Mouse (Mus musculus): ENCODE data around the gene Mbnl2. TPM values are rescaled to one million over a fixed set of nuclear protein-coding genes. Genes with fewer than 3 reads are reported as not detected.

Mbnl2 gene
- polyA plus RNA-seq, 1 experiment from 2014 or later: 110 TPM

DNA sequence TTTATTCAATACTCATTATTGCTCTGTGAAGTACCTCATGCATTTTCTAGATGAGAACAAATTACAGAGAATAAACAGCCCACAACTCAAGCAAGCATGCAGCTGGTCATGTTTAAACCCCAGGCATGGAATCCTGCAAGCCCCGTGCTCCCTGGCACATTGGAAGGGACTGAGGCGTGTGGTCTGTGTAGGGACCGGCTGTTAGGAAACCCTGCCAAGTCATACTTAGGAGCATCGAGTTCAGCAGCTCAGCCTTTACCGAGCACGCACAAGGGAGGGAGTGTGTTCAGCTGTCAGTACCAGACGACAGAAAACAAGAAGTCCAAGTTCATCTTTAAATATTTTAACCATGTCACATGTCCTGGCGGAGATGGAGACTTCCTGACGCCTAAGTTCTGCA is 141.4 kb downstream of the Mbnl2 start:
- TF ChIP-seq CTCF (IDR thresholded peaks at IDR 0.05; ENCODE audit: low read depth): no peak
- Histone ChIP-seq H3K4me1 (ENCODE audit: insufficient read depth) (peaks cover 4% of the 10 kb centered on the region; the same call in 1 of the 2 replicates), H3K36me3 (ENCODE audit: insufficient read depth) (peaks cover 48% of the 10 kb centered on the region), H3K4me2 (no peak overlapping the region), H3K9me3 (ENCODE audit: low read depth, low read length) (no peaks in the 10 kb centered on the region), H3K9ac (no peak overlapping the region), H3K27me3 (ENCODE audit: insufficient read depth, low read length) (no peaks in the 10 kb centered on the region), H3K27ac (ENCODE audit: low read depth) (no peak overlapping the region), H3K4me3 (ENCODE audit: low read depth, low read length) (no peak overlapping the region)
- peak; percentile 79 for DNase-seq
- ATAC-seq (ENCODE audit: insufficient read depth): peak; percentile 88
- 49% methylated on average over 9 of the region's 9 CpGs for WGBS

DNA sequence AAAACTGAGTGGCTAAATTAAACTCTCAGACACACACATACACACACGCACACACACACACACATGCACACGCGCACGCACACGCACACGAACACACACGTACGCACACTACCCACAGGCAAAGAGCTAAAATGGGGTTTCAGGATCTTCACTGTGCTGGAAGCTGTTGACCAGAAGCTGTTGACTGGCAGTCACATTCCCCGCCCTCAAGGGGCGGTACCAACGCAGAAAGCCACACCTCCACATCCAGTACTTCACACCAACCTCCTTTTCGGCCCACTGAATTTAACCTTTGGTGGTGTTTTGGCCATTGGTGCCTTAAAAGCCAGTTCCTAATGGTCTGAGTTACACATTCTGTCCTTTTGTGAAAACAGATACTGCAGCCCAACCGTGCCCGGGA is 143.5 kb downstream of the Mbnl2 start:
- Histone ChIP-seq H3K9me3 (ENCODE audit: low read depth, low read length) (no peaks in the 10 kb centered on the region), H3K36me3 (ENCODE audit: insufficient read depth) (peaks cover 56% of the 10 kb centered on the region), H3K4me3 (ENCODE audit: low read depth, low read length) (no peak overlapping the region), H3K4me2 (no peak overlapping the region), H3K27me3 (ENCODE audit: insufficient read depth, low read length) (no peaks in the 10 kb centered on the region), H3K9ac (no peak overlapping the region), H3K4me1 (ENCODE audit: insufficient read depth) (peaks cover 4% of the 10 kb centered on the region; the same call in 1 of the 2 replicates), H3K27ac (ENCODE audit: low read depth) (no peak overlapping the region)
- TF ChIP-seq CTCF (IDR thresholded peaks at IDR 0.05; ENCODE audit: low read depth): no peak
- peak; percentile 45 for DNase-seq
- WGBS: 74% methylated on average over 14 of the region's 14 CpGs
- peak; percentile 38; the same call in 1 of the 2 replicates for ATAC-seq (ENCODE audit: insufficient read depth)

DNA sequence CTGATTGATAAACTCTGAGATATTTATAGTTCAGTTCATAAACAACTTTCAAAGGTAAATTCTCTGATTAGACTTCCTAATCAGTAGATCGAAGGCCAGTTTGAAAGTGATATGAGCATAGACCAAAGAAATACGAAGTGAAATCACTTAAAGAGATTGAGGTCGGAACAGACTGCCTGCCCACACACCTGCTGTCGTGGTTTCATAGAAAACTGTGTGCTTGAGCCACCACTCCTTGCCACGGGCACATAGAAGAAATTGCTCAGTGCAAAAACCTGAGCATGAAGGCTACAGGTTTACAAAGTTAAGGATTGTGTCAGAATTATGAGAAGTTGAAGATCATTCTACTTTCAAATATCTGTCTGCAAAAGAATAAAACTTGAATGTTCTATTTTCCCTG is 153.0 kb downstream of the Mbnl2 start:
- Histone ChIP-seq H3K36me3 (ENCODE audit: insufficient read depth) (peaks cover 48% of the 10 kb centered on the region), H3K27me3 (ENCODE audit: insufficient read depth, low read length) (no peaks in the 10 kb centered on the region), H3K9me3 (ENCODE audit: low read depth, low read length) (no peaks in the 10 kb centered on the region; the same call in 1 of the 2 replicates), H3K4me1 (ENCODE audit: insufficient read depth) (no peaks in the 10 kb centered on the region), H3K27ac (ENCODE audit: low read depth) (no peak overlapping the region), H3K4me2 (no peak overlapping the region), H3K9ac (no peak overlapping the region), H3K4me3 (ENCODE audit: low read depth, low read length) (no peak overlapping the region)
- DNase-seq (no peak), ATAC-seq (ENCODE audit: insufficient read depth) (no peak)
- no peak for TF ChIP-seq CTCF (IDR thresholded peaks at IDR 0.05; ENCODE audit: low read depth)
- 83% methylated on average over 5 of the region's 5 CpGs for WGBS

DNA sequence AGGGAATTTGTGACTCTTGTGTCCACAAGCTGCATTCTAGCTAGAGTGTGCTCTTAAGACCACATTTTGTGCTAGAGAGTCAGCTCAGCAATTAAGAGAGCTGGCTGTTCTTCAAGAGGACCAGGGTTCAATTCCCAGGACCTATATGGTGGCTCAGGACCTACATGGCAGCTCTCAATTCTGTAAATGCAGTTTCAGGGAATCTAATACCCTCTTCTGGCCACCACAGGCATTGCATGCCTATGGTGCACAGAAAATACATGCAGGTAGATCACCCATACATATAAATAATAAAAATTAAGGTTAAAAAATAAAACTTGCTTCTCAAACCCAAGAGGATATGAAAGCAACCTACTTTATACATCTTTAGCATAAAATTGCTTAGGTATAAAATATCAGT is 157.3 kb downstream of the Mbnl2 start:
- peak; percentile 53 for TF ChIP-seq CTCF (IDR thresholded peaks at IDR 0.05; ENCODE audit: low read depth)
- no peak overlapping the region for H3K4me2 ChIP-seq
- no peak overlapping the region for H3K27ac ChIP-seq (ENCODE audit: low read depth)
- DNase-seq (peak; percentile 34), ATAC-seq (ENCODE audit: insufficient read depth) (no peak)
- H3K4me1 ChIP-seq (ENCODE audit: insufficient read depth): no peaks in the 10 kb centered on the region
- no peaks in the 10 kb centered on the region for H3K27me3 ChIP-seq (ENCODE audit: insufficient read depth, low read length)
- no peaks in the 10 kb centered on the region for H3K9me3 ChIP-seq (ENCODE audit: low read depth, low read length)
- H3K4me3 ChIP-seq (ENCODE audit: low read depth, low read length): no peak overlapping the region
- H3K9ac ChIP-seq: no peak overlapping the region
- H3K36me3 ChIP-seq (ENCODE audit: insufficient read depth): peaks cover 17% of the 10 kb centered on the region

DNA sequence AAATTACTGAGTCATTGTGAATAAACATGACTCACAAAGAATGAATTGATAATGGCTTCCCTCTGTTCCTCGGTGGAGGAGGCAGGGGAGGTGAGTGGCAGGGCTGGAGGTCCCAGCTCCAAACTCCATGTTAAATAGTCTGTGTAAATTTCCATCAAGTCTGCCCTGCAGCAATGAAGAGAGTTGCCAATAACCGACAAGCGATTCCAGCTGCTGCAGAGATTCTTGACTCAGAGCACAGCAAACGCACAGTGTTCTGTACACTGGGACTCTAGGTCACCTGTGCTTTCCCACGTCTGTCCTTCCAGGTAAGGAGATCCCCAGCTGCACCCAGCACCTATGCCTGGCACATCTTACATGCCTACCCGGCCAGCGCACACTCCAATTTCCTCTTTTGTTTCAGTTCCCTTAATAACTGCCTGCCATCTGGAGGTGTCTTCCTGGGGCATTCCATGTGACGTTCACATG is 158.5 kb downstream of the Mbnl2 start:
- H3K4me2 ChIP-seq: no peak overlapping the region
- H3K4me1 ChIP-seq (ENCODE audit: insufficient read depth): no peaks in the 10 kb centered on the region
- peaks cover 12% of the 10 kb centered on the region for H3K36me3 ChIP-seq (ENCODE audit: insufficient read depth)
- H3K27ac ChIP-seq (ENCODE audit: low read depth): no peak overlapping the region
- TF ChIP-seq CTCF (IDR thresholded peaks at IDR 0.05; ENCODE audit: low read depth): no peak
- H3K27me3 ChIP-seq (ENCODE audit: insufficient read depth, low read length): no peaks in the 10 kb centered on the region
- H3K9me3 ChIP-seq (ENCODE audit: low read depth, low read length): no peaks in the 10 kb centered on the region
- DNase-seq (no peak), ATAC-seq (ENCODE audit: insufficient read depth) (no peak)
- no peak overlapping the region for H3K4me3 ChIP-seq (ENCODE audit: low read depth, low read length)
- WGBS: 69% methylated on average over 8 of the region's 8 CpGs
- no peak overlapping the region for H3K9ac ChIP-seq

DNA sequence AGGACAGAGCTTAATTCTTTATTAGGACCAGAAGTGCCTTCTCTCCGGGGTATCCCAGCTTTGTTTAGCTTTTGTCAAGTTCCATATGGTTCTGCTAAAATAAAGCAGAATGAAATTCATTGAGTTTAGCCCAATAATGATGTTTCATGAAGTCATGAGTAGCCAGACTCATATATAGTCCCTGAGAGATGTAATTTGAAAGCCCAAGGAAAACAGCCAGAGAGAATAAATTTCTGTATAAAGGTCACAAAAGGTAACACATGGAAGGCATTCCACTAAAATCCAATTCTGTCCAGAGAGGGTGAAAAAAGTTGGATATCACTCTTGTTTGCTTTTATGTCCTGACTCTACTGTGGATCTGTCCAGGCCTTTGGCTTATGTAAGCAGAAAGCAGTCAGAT is 159.4 kb downstream of the Mbnl2 start:
- no peaks in the 10 kb centered on the region for H3K4me1 ChIP-seq (ENCODE audit: insufficient read depth)
- no peak overlapping the region for H3K27ac ChIP-seq (ENCODE audit: low read depth)
- WGBS: 74% methylated on average over 1 of the region's 1 CpGs
- DNase-seq: no peak
- ATAC-seq (ENCODE audit: insufficient read depth): no peak
- no peak overlapping the region for H3K4me2 ChIP-seq
- H3K27me3 ChIP-seq (ENCODE audit: insufficient read depth, low read length): no peaks in the 10 kb centered on the region
- H3K9me3 ChIP-seq (ENCODE audit: low read depth, low read length): no peaks in the 10 kb centered on the region
- no peak overlapping the region for H3K9ac ChIP-seq
- no peak overlapping the region for H3K4me3 ChIP-seq (ENCODE audit: low read depth, low read length)
- H3K36me3 ChIP-seq (ENCODE audit: insufficient read depth): 0 out of 2 replicates have a peak, but pooled peaks cover 7% of the 10 kb centered on the region
- no peak for TF ChIP-seq CTCF (IDR thresholded peaks at IDR 0.05; ENCODE audit: low read depth)

DNA sequence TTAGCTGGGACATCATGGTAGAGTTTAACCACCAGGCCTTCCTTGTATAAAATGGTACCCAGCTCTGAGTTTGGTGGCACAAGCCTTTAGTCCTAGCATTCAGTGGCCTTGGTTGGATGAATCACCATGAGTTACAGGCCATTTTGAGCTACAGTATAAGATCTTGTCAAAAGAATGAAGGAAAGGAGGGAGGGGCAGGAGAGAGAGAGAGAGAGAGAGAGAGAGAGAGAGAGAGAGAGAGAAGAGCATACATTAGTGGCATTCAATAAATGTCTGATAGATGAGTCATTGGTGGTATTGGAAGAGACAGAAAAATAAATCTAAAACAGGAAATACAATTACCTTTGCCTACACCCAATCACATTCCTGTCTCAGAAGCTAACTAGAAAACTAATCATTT is 165.2 kb downstream of the Mbnl2 start:
- Histone ChIP-seq H3K4me1 (ENCODE audit: insufficient read depth) (no peaks in the 10 kb centered on the region), H3K27me3 (ENCODE audit: insufficient read depth, low read length) (no peaks in the 10 kb centered on the region), H3K4me2 (no peak overlapping the region), H3K27ac (ENCODE audit: low read depth) (no peak overlapping the region), H3K4me3 (ENCODE audit: low read depth, low read length) (no peak overlapping the region), H3K9me3 (ENCODE audit: low read depth, low read length) (no peaks in the 10 kb centered on the region), H3K9ac (no peak overlapping the region), H3K36me3 (ENCODE audit: insufficient read depth) (0 out of 2 replicates have a peak, but pooled peaks cover 4% of the 10 kb centered on the region)
- DNase-seq (no peak), ATAC-seq (ENCODE audit: insufficient read depth) (no peak)
- TF ChIP-seq CTCF (IDR thresholded peaks at IDR 0.05; ENCODE audit: low read depth): no peak

DNA sequence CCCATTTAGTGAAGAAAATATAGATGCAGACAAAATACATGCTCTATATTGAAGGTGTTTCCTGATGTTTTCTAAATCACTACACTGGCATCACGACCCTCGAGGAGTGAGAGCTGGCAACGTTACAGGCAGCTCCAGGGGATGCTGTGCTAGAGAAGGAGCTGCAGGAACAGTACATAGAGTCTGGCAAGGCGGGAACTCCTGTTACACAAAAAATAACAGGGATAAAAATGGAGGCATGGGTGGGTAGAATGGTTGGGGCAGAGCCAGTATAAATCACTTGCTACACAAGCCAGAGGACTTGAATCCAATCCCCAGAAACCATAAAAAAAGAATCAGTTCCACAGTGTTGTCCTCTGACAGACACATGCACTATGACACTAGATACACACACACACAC is 165.8 kb downstream of the Mbnl2 start:
- no peak overlapping the region for H3K4me2 ChIP-seq
- H3K27ac ChIP-seq (ENCODE audit: low read depth): no peak overlapping the region
- ATAC-seq (ENCODE audit: insufficient read depth): no peak
- H3K4me3 ChIP-seq (ENCODE audit: low read depth, low read length): no peak overlapping the region
- H3K27me3 ChIP-seq (ENCODE audit: insufficient read depth, low read length): no peaks in the 10 kb centered on the region
- no peak overlapping the region for H3K9ac ChIP-seq
- no peak for TF ChIP-seq CTCF (IDR thresholded peaks at IDR 0.05; ENCODE audit: low read depth)
- DNase-seq: no peak
- 0 out of 2 replicates have a peak, but pooled peaks cover 4% of the 10 kb centered on the region for H3K36me3 ChIP-seq (ENCODE audit: insufficient read depth)
- H3K9me3 ChIP-seq (ENCODE audit: low read depth, low read length): no peaks in the 10 kb centered on the region
- 57% methylated on average over 4 of the region's 4 CpGs for WGBS
- no peaks in the 10 kb centered on the region for H3K4me1 ChIP-seq (ENCODE audit: insufficient read depth)

Data from lung, embryonic 14.5 days (tissue).